Mouse (Mus musculus) cerebellum, adult 2 months (tissue): ENCODE data around the gene Pbx1.

Source experiments
- CTCF ChIP-seq: fragments of 200-500 bp; IDR thresholded peaks from 2 replicates; pipeline ENCODE4 v1.5.1; 2011; ENCODE audit warnings: low read depth, mild to moderate bottlenecking, control low read depth, low read length, moderate library complexity, borderline replicate concordance; ENCODE audit not compliant: insufficient read depth
- POLR2A ChIP-seq: fragments of 200-500 bp; IDR thresholded peaks from 2 replicates; pipeline ENCODE4 v1.6.1; 2011; ENCODE audit warnings: low read length, control low read depth, borderline replicate concordance; ENCODE audit not compliant: insufficient read depth

GRCm38 (mm10) chr1:168427596-168427995 is 4.5 kb downstream of the Pbx1 start:
- no peak for TF ChIP-seq POLR2A
- no peak for TF ChIP-seq CTCF
